Mouse (Mus musculus): ENCODE measurements at regions not wholly inside any gene's neighbourhood (a gene's known extent, or its start where the extent isn't known, plus 50 kb on each side); places are given as distances from the start of the nearest gene placed in this dataset.

DNA sequence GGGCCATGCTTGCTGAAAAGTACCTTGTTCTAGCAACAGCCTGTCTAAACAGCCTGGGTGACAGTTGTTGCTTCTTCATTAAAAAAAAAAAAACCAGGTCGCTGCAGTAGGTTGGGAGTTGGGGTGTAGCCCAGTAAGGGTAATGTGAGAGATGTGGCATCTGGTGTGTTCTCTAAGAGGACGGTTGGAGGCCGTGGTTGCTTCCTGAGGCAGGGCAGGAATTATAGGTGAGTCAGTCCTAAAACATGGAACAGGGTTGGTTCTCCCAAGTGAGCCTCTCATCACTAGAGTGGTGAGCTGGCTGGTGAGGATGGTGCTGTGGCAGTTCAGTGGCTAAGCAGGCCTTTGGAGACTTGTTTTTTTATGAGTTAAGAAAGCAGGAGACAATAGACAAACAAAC, 283.3 kb upstream of the Prickle1 start:
- no peak for DNase-seq (ENCODE audit: low spot score)

DNA sequence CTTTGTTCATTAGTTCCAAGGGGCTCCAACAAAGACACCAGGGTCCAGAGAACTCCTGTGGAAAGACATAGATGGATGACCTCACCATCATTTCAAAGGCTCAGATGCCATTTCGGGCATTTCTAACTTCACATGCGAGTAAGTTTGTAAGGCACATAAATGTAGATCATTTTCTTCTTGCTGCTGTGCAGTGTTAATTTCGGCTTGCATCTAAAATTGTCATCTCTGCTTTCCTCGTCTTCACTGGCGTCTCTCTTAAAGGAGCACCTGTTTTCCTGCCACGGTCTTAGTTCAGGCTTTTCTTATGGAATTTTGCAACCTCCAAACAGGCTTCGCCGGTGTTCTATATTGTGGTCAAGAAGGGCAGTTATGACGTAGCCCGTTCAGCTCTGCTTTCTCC, 280.6 kb upstream of the Prickle1 start:
- no peak for DNase-seq (ENCODE audit: low spot score)

DNA sequence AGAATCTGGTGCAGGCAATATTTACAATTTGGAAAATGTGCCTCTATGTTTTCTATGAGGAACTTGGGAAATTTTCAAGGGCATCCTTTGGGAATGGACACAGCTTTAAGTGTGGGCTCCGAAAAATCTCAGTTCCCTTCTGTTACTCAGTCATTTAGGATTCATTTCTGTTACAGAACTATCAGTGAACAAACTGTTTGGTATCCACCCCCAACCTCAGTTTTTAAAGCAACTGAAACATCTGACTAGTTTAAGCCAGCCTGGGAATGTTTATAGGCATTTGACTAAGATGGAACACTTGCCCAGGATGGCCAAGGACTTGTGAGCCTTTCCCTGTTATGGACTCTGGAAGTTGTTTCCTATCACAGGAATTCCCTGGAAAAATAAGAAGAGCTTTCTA, 280.0 kb upstream of the Prickle1 start:
- no peak for DNase-seq (ENCODE audit: low spot score)

DNA sequence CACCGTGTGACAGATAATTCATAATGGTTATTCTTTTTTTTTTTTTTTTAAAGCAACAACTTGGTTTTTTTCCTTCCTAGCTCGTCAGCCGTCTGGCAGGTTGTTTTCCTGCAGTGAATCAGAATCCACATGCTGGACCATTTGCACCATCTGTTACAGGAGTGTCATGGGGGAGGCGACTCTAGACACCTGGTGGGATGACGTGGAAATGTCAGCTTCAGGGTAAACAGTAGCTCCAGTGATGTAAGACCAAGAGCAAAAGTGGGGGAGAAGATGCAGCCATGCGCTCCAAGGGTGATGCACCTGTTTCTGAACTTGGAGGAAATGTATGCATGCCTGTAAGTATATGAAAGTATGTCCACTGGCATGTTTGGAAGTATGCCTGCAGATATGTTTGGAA, 278.5 kb upstream of the Prickle1 start:
- DNase-seq (ENCODE audit: low spot score): no peak

DNA sequence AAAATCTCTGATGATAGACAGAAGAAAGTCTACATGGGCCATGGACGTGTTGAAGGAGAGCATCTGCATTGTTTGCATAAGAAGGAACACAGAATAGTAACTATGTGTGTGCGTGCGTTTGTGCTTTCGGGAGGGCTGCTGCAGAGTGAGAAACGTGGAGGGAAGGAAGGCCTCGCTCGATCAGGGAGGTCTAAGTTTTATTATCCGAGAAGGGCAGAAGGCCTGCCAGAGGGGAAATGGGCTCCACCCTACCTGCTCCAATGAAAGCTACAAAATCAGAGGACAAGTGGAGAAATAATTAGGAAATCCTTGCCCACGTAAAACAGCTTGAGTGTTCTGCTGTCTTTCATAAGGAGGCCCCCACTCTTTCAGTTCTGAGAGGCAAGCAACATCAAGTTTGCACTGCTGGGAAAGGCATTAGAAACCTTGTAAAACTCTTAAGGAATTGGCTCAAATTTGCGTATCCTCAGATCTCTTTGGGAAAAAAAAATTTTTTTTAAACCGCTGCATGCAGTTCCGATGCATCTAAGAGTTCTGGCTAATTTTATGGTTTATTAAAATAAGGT, 261.7 kb upstream of the Prickle1 start:
- no peak for DNase-seq (ENCODE audit: low spot score)

DNA sequence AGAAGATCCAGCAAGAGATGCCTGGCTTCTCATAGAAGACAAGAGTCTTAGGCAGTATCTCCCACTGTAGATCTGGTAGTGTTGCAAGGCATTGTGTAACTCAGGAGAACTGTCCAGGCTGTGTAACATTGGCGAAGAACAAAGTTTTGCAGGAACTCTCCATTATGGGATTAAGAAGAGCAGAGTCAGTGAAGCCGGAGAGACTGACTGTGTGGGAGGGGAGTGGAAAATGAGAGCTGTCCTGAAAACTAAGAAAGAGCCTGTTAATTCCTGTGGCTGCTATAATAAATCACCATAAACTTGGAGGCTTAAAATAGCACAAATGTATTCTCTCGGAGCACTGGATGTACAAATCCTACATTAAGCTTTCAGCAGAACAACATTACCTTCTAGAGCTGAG, 257.5 kb upstream of the Prickle1 start:
- peak; percentile 21 for DNase-seq (ENCODE audit: low spot score)

DNA sequence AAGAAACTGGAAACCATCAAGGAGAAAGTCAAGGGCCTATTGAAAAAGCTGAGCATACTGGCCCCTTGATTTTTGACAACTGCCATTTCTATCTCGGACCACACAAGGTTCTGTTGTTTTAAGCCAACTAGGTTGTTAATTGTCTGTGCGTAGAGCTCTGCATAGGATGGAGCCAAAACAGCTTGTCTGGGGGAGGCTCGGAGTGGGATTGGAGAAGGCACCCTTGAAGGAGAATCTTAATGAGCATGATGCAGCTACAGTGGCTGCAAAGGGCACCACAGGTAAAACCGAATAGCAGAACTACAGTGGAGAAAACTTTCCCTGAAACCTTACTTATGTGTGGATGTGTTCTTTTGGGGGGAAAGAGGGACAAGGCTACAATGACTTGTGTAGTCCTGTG, 256.4 kb upstream of the Prickle1 start:
- DNase-seq (ENCODE audit: low spot score): no peak

DNA sequence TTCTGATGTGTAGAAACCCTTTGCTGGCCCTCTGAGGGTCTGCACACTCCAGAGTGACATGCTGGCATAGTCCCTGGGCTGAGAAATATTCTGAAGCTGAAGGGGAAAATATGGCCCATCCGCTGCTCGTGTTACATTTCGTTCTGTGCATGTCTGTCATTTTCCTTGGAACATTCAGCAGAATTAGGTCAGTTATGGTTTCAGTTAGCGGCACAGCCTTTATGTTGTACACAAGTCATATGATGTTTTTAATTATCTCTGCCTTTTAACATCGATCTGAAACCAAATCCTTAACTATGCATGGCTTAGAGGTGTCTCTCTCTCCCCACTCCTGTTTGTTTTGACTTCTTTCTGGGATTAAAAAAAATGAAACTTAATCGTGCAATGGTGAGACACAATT, 254.7 kb upstream of the Prickle1 start:
- no peak for DNase-seq (ENCODE audit: low spot score)

DNA sequence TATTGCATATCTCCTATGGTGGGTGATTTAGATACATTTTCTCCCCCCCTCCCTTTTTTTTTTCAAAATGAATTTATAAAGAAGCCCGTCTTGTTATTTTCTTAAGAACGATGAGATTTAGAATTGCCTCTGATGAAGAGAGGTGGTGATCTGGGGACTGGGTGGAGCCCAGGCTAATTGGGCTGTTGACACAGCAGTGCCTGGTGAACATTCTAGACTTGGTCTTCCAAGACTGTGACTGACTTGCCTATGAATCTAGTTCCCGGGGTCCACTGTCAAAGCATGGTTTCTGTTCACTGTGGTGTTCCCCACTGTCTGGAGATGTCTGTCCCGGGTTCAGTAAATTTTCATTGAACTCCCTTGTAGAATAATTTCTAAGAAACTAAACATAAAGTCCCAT, 253.1 kb upstream of the Prickle1 start:
- no peak for DNase-seq (ENCODE audit: low spot score)

DNA sequence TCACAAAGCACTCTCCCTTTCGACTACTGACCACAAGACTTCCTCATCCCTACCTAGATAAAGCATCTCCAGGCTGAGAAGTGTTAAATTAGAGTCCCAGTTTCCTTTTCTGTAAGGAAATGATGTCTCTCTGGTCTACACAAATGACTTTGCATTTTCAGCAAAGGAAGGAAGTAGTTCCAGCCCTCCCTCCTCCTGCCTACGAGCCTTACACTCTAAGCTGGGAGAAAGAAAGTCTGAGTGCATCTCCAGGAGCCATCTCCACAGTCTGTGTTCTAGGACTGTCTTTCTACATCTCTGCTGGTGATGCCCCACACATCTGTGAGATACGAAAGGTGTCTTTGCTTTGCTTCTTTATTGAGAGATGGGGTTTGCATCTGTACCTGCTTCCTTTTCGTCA, 251.1 kb upstream of the Prickle1 start:
- DNase-seq (ENCODE audit: low spot score): no peak

DNA sequence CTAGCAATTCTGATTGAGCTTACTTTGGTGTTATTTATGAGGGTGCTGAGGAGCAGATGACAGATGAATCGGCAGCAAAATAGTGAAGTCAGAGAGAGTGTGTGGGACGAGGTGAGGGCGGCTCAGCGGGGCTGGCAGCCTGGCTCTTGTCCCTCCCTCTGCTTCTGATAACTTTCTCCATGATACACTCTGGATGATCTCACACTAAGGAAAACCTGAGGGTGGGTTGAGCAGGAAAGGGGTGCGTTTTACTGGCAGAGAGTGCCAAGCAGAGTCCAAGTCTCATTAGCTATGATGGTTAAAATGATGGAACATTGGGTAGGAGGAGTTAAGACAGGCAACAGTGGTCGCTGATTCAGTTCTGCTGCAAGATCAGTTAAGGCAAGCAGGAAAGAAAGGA, 250.1 kb upstream of the Prickle1 start:
- DNase-seq (ENCODE audit: low spot score): no peak

DNA sequence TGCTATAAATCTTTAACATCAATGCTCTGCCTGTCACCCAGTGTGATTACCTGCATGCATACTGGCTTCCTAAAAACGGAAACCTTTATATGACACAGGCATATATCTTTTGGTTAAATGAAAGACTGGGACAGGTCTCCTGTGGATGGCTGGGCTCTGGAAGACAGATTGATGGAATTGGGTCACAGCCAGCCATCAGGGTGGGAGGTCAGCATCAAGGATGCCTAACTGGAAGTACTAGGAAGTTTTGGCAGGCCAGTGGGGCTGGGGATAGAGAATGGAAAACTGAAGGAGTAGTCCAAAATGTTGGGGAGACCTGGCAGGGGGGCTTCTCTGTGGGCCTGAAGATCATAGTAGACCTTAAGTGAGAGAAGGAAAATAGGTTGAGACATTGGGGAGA, 237.3 kb upstream of the Prickle1 start:
- DNase-seq (ENCODE audit: low spot score): no peak

DNA sequence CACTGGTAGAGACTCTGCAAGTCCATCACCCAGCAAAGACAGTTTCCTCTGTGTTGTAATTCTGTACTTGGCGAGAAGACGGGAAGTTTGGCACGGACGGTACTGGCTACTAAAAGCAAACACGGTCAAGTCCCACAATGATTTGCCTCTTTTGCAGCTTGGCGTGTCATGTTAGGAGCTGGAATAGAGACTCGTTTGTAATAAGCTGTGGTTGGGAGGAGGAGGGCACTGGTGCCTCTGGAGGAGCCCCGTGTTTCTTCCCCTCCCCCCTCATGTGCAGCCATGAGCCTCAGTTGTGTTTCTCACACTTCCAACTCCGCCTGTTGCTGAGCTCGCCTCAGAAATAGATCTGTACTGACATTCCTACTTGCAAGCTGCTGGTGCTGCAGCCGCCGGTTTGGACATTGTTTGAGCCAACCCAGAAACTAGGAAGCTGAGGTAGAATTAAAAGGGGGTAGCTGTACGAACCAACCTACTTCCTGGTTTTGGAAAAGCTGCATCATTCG, 236.8 kb upstream of the Prickle1 start:
- peak; percentile 32 for DNase-seq (ENCODE audit: low spot score)

DNA sequence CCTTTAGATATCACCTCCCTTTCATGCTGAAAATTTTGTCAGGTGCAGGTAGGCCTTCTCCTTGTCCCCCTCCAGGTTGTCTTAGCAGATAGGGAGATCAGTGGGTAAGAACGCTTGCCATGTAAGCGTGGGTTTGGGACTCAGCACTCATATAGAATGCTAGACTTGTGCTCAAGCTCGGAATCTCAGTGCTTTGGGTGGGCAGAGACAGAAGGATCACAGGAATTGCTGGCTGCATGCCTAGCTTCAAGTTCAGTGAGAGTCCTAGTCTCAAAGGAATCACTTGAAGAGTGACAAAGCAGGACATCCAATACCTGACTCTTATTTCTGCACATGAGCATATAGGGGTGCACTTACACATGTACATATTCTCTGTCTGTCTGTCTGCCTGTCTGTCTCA, 235.5 kb upstream of the Prickle1 start:
- no peak for DNase-seq (ENCODE audit: low spot score)

DNA sequence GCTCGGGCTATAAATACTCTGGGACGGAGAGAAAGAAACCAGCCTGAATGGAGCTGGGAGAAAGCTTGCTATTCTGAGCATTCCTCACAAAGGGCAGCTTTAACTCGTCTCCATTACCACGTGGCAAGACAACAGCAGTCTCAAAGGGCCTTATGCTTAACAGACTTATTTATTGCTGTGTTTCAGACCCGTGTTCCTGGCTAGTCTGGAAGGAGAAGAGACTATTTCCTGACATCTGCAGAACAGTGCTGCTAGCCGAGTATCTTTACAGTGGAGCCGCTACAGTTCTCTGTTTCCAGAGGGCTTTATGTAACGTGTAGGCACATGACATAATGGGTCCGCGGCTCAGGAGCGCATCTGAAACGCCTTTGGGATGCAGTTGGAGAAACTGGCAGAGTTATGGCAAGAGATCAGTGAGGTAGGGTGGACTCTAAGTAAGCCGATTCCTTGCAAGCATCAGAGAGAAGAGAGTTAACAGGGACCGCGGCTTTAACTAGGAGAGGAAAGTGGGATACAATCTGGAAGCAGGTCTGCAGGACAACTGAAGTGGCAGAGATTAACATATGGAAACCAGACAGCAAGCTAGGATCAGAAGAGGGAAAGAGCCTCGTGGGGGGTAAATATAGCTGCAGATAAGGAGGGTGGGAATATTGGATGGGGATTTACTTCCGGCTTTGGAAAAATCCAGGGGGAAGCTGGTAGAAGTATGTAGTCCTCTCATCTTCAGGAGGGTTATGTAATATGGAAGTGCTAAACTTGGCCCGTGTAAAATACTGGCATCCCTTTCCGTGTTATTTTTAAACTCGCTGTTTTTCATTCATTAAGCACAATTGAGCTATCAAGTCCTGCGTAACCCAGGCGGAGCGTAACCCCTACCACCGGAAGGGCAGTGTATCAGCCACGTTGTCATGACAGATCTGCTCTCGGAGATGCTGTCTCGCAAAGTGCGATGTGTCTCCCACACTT, 229.3 kb upstream of the Prickle1 start:
- peak; percentile 6 for DNase-seq (ENCODE audit: low spot score)

DNA sequence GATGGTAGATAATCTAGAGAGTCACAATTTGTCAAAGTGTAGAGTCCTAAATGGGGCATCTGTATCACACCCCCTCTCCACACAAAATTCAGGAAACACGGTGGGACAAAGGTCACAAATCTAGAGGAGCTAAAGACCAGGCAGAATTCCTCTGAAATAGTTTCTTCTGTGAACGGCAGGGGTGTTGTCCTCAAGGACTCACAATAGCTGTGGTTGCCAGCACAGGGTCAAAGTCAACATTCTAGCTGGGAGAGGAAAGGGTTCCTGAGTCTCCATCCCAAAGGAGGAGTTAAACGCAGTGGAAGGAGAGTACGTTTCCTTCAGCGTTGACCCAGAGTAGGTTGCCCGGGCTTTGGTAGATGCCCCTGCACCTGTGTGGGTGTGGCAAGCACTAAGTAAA, 225.5 kb upstream of the Prickle1 start:
- DNase-seq (ENCODE audit: low spot score): no peak

DNA sequence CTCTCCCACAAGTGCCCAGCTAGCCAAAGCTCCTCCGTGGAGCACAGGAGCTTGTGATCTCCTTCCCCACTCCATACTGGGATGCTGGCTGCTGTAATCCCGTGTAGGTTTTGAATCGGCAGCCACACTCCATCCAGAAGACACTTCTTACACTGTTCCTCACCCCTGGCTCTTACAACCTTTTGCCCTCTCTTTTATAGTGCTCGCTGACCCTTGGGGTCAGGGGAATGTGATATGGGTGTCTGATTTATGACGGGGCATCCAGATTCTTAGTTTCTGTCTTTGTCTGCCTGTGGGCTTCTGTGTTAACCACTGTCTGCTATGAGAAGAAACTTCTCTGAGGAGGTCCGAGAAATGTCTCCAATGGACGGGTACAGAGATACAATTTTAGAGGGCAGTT, 216.3 kb upstream of the Prickle1 start:
- no peak for DNase-seq (ENCODE audit: low spot score)

DNA sequence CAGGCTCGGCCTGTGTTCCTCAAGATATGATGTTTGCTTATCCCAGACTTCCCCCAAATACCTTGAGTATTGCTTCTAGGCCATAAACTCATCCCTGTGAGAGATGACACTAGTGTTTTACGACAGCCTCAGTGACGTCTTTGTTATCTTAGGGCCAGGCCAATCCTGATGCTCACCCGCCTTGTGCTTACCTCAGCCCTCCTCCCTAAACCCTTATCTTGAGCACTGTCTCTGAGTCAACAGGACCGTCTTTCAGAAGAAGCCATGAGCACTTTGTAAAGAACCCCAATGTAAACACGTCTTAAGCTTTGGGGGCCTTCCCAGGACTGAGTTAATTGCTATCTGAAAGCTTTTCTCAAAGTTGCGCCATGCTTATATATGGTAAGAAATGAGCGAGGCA, 212.3 kb upstream of the Prickle1 start:
- DNase-seq (ENCODE audit: low spot score): no peak

DNA sequence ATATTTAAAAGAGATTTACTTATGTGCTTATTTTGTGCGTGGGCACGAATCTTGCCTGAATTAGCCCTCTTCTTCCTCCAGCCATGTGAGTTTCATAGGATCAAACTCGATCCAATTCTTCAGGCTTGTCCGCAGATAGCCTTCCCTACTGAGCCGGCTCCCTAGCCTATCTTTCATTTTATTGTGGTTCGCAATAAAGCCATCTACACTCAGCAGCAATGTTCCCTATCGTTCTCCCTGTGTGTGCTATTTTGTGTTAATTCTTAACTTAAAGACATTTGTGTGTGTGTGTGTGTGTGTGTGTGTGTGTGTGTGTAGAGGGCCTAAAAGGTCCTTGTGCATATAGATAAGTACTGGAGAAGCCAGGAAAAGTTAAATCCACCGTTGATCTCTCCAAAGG, 211.8 kb upstream of the Prickle1 start:
- no peak for DNase-seq (ENCODE audit: low spot score)

DNA sequence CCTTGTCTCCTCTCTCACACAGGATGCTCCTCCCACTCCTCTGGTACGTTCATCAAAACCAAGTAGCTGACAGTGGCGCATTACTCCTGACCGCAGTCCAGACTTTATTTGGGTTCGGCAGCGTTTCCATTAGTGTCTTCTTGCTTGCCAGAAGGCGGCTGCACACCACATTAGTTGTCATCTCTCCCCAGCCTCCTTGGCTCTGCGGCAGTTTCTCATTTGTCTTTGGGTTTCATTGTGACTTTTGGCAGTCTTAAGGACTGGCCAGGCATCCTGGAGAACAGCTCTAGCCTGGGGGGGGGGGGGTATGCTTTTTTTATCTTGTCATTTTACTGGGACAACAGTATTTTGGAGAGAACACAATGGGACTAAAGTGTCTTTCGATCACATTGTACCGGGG, 209.0 kb upstream of the Prickle1 start:
- DNase-seq (ENCODE audit: low spot score): no peak

DNA sequence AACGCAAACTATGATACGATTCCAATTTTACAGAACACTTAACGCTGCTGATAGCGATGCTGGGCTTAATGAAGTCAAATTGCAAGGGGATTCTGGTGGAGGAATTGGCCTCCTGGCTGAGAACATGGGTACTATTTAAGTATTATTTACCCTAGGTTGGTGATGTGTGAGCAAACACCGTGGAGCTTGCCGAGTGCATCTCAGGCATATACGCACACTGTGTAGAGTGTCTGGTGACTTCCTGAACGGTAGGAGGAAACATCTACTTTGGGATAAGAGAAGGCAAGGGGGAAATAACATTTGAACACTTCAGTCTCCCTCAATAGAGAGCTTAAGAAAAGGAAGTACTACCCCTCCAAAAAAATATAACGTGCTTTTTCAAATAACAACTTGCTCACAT, 194.8 kb upstream of the Prickle1 start:
- no peak for DNase-seq (ENCODE audit: low spot score)

DNA sequence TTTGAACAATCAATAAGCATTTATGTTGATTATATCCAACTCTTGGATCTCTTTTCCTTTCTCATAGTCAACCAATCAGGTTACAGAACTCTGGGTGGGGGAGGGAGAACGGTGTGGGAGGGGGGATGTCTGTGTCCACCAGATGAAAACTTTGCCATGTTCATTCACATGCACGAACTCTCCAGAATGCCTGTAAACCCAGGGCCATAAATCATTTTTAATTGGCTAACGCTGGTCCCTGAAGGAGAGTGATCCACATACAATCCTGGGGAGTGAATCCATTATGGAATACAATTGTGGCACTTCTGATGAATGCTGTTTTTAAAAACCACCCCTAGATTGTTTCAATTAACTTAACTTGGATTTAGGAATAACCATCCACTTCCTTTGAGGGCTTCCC, 194.1 kb upstream of the Prickle1 start:
- no peak for DNase-seq (ENCODE audit: low spot score)

DNA sequence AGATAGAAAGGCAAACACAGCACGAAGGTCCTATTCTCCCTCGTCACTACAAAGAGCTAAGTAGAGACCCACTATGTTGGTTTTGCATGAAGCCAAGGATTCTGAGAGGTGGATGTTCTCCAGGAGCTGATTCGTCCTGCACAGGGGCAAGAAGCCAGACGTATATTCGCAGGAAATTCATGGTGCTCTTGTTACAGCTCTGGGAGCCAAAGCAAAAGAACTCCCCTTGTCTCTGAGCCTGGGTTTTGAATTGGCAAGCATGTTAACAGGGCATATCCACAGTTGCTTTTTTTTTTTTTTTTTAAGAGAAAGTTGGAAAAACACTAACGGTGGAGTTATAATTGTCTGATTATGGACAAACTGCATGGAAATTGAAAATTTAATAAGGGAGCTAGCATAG, 191.7 kb upstream of the Prickle1 start:
- no peak for DNase-seq (ENCODE audit: low spot score)
